Mouse (Mus musculus): ENCODE measurements at regions not wholly inside any gene's neighbourhood (a gene's known extent, or its start where the extent isn't known, plus 50 kb on each side); places are given as distances from the start of the nearest gene placed in this dataset.
A peak's percentile ranks its signal among the peaks of the same experiment; 100 is the strongest.

GRCm38 (mm10) chr15:63721669-63722357 is 123.2 kb downstream of the Gsdmc2 start (continued):
- TF ChIP-seq RAD21 (IDR thresholded peaks at IDR 0.05; ENCODE audit: low read depth, low read length) (peak; percentile 68), MYC (IDR thresholded peaks at IDR 0.05; ENCODE audit: low read depth, low read length) (no peak), CTCF (IDR thresholded peaks at IDR 0.05 in 2 of 3, conservative IDR thresholded peaks at IDR 0.05 in 1 of 3; ENCODE audit: control insufficient read depth in 1 of 3, insufficient read depth in 1 of 3, low read depth in 2 of 3, low read length in 3 of 3, poor library complexity in 1 of 3, severe bottlenecking in 1 of 3) (peak; percentile 63 to 72 (median 72)), NRF1 (IDR thresholded peaks at IDR 0.05; ENCODE audit: insufficient read depth, low read depth, low read length, poor library complexity, severe bottlenecking) (no peak)

DNA sequence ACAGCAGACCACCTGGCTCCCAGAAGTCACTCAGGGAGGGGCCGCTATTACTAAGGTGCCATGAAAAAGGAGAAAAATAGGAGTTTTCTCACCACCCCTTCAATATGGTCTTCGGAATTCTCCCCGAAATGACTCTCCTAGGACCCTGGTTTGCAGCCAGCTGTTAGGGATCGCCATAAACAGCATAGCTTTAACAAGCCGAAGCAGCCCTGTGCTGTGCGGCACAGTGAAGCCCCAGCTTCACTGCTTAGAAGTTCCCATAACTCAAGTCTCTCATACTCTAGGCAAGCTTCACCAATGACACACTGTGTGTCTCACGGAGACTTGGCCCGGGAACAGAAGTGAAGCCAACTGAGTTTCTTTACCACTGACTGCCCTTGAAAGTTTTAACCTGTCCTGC is 127.2 kb downstream of the Gsdmc2 start:
- DNase-seq (ENCODE audit: low read depth, low spot score), result no peak
- no peaks in the 10 kb centered on the region for H3K79me2 ChIP-seq (ENCODE audit: control insufficient read depth, insufficient read depth, low read length, poor library complexity)
- no peaks in the 10 kb centered on the region for H3K36me3 ChIP-seq (ENCODE audit: control insufficient read depth in 1 of 2, insufficient read depth in 2 of 2, low read length in 2 of 2)

DNA sequence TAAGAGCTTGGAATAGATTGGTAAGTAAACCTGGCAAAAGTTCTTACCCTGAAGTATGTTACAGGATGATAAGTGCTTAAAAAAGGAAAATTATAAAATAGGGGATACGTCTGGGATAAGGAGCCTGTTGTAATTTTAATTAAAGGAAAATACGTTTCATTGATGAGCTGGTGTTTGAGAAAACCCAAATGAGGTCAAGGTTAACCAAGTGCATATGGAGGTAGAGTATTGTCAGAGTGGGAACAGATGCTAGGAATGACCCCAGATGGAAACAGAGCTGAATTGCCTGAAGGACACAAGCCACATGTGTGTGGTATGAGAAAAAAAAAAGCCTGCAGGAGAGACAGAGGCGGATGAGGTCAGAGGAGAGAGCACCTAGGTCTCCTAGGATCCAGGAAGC is 131.3 kb downstream of the Gsdmc2 start:
- Histone ChIP-seq H3K27me3 (ENCODE audit: control insufficient read depth in 1 of 2, insufficient read depth in 2 of 2, low read length in 2 of 2) (no peaks in the 10 kb centered on the region), H3K9ac (ENCODE audit: control insufficient read depth, low read depth, low read length, poor library complexity, severe bottlenecking) (no peak overlapping the region), H3K79me2 (ENCODE audit: control insufficient read depth, insufficient read depth, low read length, poor library complexity) (no peaks in the 10 kb centered on the region), H3K9me3 (replicated peaks; ENCODE audit: insufficient read depth, low read length) (no peaks in the 10 kb centered on the region), H3K4me1 (ENCODE audit: control insufficient read depth in 1 of 2, insufficient read depth in 2 of 2, low read length in 2 of 2) (no peaks in the 10 kb centered on the region), H3K4me3 (ENCODE audit: control insufficient read depth in 1 of 2, insufficient read depth in 1 of 2, low read depth in 2 of 2, low read length in 2 of 2) (no peak overlapping the region), H3K36me3 (ENCODE audit: control insufficient read depth in 1 of 2, insufficient read depth in 2 of 2, low read length in 2 of 2) (no peaks in the 10 kb centered on the region), H3K27ac (ENCODE audit: control insufficient read depth, low read depth, low read length) (no peak overlapping the region)
- DNase-seq (ENCODE audit: low read depth, low spot score), result no peak
- TF ChIP-seq USF2 (IDR thresholded peaks at IDR 0.05; ENCODE audit: borderline replicate concordance in 1 of 2, insufficient read depth in 1 of 2, low read depth in 1 of 2, low read length in 2 of 2), result no peak
- no peak for TF ChIP-seq GATA1 (IDR thresholded peaks at IDR 0.05; ENCODE audit: low read depth, low read length)
- TF ChIP-seq MXI1 (IDR thresholded peaks at IDR 0.05; ENCODE audit: low read depth, low read length), result no peak
- no peak for TF ChIP-seq JUND (IDR thresholded peaks at IDR 0.05; ENCODE audit: low read depth, low read length)
- TF ChIP-seq CHD2 (IDR thresholded peaks at IDR 0.05; ENCODE audit: low read length), result no peak
- TF ChIP-seq RCOR1 (IDR thresholded peaks at IDR 0.05; ENCODE audit: low read depth, low read length), result no peak

More for the DNA sequence above, 127.2 kb downstream of the Gsdmc2 start:
- TF ChIP-seq EP300 (IDR thresholded peaks at IDR 0.05; ENCODE audit: low read depth in 1 of 2, low read length in 2 of 2) (no peak), TCF12 (IDR thresholded peaks at IDR 0.05; ENCODE audit: low read depth, low read length) (no peak), TAL1 (IDR thresholded peaks at IDR 0.05; ENCODE audit: low read length) (no peak), GATA1 (IDR thresholded peaks at IDR 0.05; ENCODE audit: low read depth, low read length) (no peak), ELF1 (IDR thresholded peaks at IDR 0.05; ENCODE audit: low read depth, low read length) (no peak), MXI1 (IDR thresholded peaks at IDR 0.05; ENCODE audit: low read depth, low read length) (no peak), UBTF (IDR thresholded peaks at IDR 0.05; ENCODE audit: borderline replicate concordance, insufficient read depth, low read depth, low read length) (no peak)
- Histone ChIP-seq H3K4me3 (ENCODE audit: control insufficient read depth in 1 of 2, insufficient read depth in 1 of 2, low read depth in 2 of 2, low read length in 2 of 2) (no peak overlapping the region), H3K27ac (ENCODE audit: control insufficient read depth, low read depth, low read length) (no peak overlapping the region), H3K4me1 (ENCODE audit: control insufficient read depth in 1 of 2, insufficient read depth in 2 of 2, low read length in 2 of 2) (no peaks in the 10 kb centered on the region), H3K27me3 (ENCODE audit: control insufficient read depth in 1 of 2, insufficient read depth in 2 of 2, low read length in 2 of 2) (no peaks in the 10 kb centered on the region), H3K9me3 (replicated peaks; ENCODE audit: insufficient read depth, low read length) (no peaks in the 10 kb centered on the region; the same call in 1 of the 2 replicates), H3K9ac (ENCODE audit: control insufficient read depth, low read depth, low read length, poor library complexity, severe bottlenecking) (no peak overlapping the region)
